Mouse (Mus musculus): ENCODE measurements around the gene Ptprg.

GRCm38 (mm10) chr14:11962101-11962500, 408.8 kb downstream of the Ptprg start:
- TF ChIP-seq CTCF (IDR thresholded peaks at IDR 0.05; ENCODE audit: low read depth) (no peak), EP300 (IDR thresholded peaks at IDR 0.05; ENCODE audit: low read depth) (no peak)
